Mouse (Mus musculus) intestine, embryonic 15.5 days (tissue): Measurements from ENCODE around the gene Grid2ip. TPM values are rescaled to one million over a fixed set of nuclear protein-coding genes. Genes with fewer than 3 reads are reported as not detected.
A peak's percentile ranks its signal among the peaks of the same experiment; 100 is the strongest.

Experiments used
- ATAC-seq: fragments of 200-750 bp; cut with Nextera tagmentation; 2 replicates; pipeline ENCODE4 v1.8.0; 2017; ENCODE audit warnings: moderate TSS enrichment, moderate library complexity
- H3K27ac ChIP-seq: fragments of 300-500 bp; sonication (generic); 2 replicates; pipeline ENCODE4 v1.5.1; 2015; ENCODE audit warnings: mild to moderate bottlenecking, inconsistent platforms
- H3K27me3 ChIP-seq: fragments of 300-500 bp; sonication (generic); replicated peaks from 2 replicates; pipeline ENCODE4 v1.6.1; 2015; ENCODE audit warnings: inconsistent platforms
- H3K36me3 ChIP-seq: fragments of 300-500 bp; sonication (generic); 2 replicates; pipeline ENCODE4 v1.6.1; 2015; ENCODE audit warnings: inconsistent platforms
- H3K4me1 ChIP-seq: fragments of 300-500 bp; sonication (generic); replicated peaks from 2 replicates; pipeline ENCODE4 v1.6.1; 2015; ENCODE audit warnings: inconsistent platforms
- H3K4me2 ChIP-seq: fragments of 300-500 bp; sonication (generic); replicated peaks from 2 replicates; pipeline ENCODE4 v1.6.1; 2015; ENCODE audit warnings: mild to moderate bottlenecking, inconsistent platforms
- H3K4me3 ChIP-seq: fragments of 300-500 bp; sonication (generic); replicated peaks from 2 replicates; pipeline ENCODE4 v1.5.1; 2015; ENCODE audit warnings: inconsistent platforms
- H3K9ac ChIP-seq: fragments of 300-500 bp; sonication (generic); 2 replicates; pipeline ENCODE4 v1.6.1; 2015; ENCODE audit warnings: inconsistent platforms
- H3K9me3 ChIP-seq: fragments of 300-500 bp; sonication (generic); 2 replicates; pipeline ENCODE4 v1.6.1; 2016; ENCODE audit warnings: inconsistent platforms
- WGBS: fragments of 180-500 bp; shearing (Covaris S2); methylation state at CpG from one replicate; pipeline ENCODE4 v1.1.7; 2015; 5-methylcytosine and 5-hydroxymethylcytosine counted together
- polyA plus RNA-seq: library from polyadenylated mRNA; unstranded; fragments of >200 nt; fragmentation: Nextera tagmentation; extraction: Ambion mirVana; gene quantifications from 2 replicates; pipeline ENCODE4 v1.2.1, GENCODE M21; 2015

Grid2ip gene
- polyA plus RNA-seq = 0.11 and 0.15 TPM in 2 replicates

DNA sequence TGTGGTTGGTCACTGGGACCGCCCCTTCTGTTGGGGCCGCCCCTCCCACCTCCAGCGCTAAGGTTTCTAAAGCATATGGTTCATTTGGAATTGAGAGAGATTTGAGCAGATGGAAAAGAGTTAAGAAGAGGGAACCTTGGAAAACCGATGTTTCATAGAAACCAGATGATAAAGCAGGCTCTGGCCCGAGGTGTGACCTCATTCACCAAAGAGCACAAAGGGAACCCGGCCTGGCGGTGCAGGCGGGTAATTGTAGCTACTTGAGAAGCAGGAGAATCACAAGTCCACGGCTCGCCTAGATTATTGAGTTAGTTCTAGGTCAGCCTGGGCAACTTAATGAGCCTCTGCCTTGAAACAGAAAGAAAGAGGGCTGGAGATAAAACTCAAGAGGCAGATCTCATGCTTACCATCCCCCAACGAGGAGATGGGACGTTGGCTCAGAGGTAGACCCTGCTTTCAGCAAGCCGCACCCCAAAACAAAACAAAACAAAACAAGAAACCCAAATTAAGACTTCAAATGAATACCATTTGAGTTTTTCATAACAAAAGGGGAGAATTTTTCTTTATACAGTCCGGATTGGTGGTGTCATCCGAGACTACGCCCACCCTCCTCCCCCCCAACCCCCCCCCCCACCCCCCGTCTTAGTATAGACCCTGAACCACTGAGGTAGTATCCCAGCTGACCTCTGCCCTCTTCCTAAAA is at the start of gene Grid2ip:
Gene Grid2ip (plus strand): TSS at position 653 of the 703 bp plus-strand sequence.
- Histone ChIP-seq H3K36me3 (no peaks in the 10 kb centered on the region), H3K4me3 (0 out of 2 replicates have a peak within 1 kb of the TSS, but pooled peaks have one; percentile 3), H3K9ac (0 out of 2 replicates have a peak within 1 kb of the TSS, but pooled peaks have one; percentile 21), H3K27me3 (peaks cover 18% of the 10 kb centered on the region), H3K27ac (no peak within 1 kb of the TSS), H3K4me2 (peak within 1 kb of the TSS; percentile 40; the same call in 1 of the 2 replicates), H3K9me3 (no peaks in the 10 kb centered on the region), H3K4me1 (0 out of 2 replicates have a peak, but pooled peaks cover 5% of the 10 kb centered on the region)
- WGBS = 24% methylated on average over 17 of the region's 17 CpGs
- no peak for ATAC-seq

DNA sequence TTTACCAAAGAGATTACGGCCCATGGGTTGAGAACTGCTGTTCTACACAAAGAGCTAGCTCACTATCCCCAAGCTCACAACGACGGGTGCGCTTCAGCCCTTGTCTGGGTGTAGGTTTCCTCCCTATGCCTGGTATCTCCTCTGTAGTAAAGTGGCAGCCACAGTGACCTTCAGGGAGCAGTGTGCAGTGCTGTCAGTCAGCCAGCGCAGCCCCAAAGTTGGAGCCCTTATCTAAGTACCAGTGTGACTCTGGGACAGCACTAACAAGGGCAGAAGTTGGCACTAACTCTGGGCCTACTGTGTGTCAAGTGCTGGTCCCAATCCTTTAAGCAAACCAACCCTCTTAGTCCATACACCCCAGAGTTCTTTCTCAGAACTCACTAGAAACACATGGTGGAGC is 48.3 kb upstream of the Grid2ip start:
- Histone ChIP-seq H3K27ac (no peak overlapping the region), H3K9me3 (no peaks in the 10 kb centered on the region), H3K4me1 (peaks cover 5% of the 10 kb centered on the region), H3K4me3 (no peak overlapping the region), H3K27me3 (no peaks in the 10 kb centered on the region), H3K36me3 (peaks cover 51% of the 10 kb centered on the region), H3K9ac (no peak overlapping the region), H3K4me2 (no peak overlapping the region)
- WGBS = 80% methylated on average over 5 of the region's 5 CpGs
- ATAC-seq = no peak

GRCm38 (mm10) chr5:143309916-143310315 is 47.2 kb upstream of the Grid2ip start:
- Histone ChIP-seq H3K9ac (no peak overlapping the region), H3K27me3 (no peaks in the 10 kb centered on the region), H3K27ac (no peak overlapping the region), H3K4me1 (peaks cover 9% of the 10 kb centered on the region), H3K9me3 (no peaks in the 10 kb centered on the region), H3K4me3 (no peak overlapping the region), H3K36me3 (peaks cover 51% of the 10 kb centered on the region), H3K4me2 (no peak overlapping the region)
- WGBS = 96% methylated on average over 7 of the region's 7 CpGs
- no peak for ATAC-seq

GRCm38 (mm10) chr5:143311886-143312285 is 45.3 kb upstream of the Grid2ip start:
- Histone ChIP-seq H3K36me3 (peaks cover 38% of the 10 kb centered on the region), H3K4me1 (peaks cover 9% of the 10 kb centered on the region)

GRCm38 (mm10) chr5:143314183-143314729 is 42.9 kb upstream of the Grid2ip start:
- Histone ChIP-seq H3K27ac (peak overlapping the region; percentile 84), H3K27me3 (no peaks in the 10 kb centered on the region), H3K36me3 (peaks cover 27% of the 10 kb centered on the region), H3K4me3 (peak overlapping the region; percentile 95), H3K9me3 (no peaks in the 10 kb centered on the region), H3K4me2 (peak overlapping the region; percentile 84), H3K4me1 (peaks cover 9% of the 10 kb centered on the region), H3K9ac (peak overlapping the region; percentile 96)
- 3% methylated on average over 16 of the region's 16 CpGs for WGBS
- peak; percentile 45; the same call in 1 of the 2 replicates for ATAC-seq

More at GRCm38 (mm10) chr5:143311886-143312285, 45.3 kb upstream of the Grid2ip start:
- Histone ChIP-seq H3K9ac (no peak overlapping the region), H3K9me3 (no peaks in the 10 kb centered on the region), H3K4me2 (no peak overlapping the region), H3K4me3 (no peak overlapping the region), H3K27me3 (no peaks in the 10 kb centered on the region), H3K27ac (no peak overlapping the region)
- ATAC-seq = no peak
- whole genome bisulfite sequencing = 67% methylated on average over 8 of the region's 8 CpGs

GRCm38 (mm10) chr5:143314730-143315513 is 42.2 kb upstream of the Grid2ip start, which contains the start of gene E130309D02Rik:
Gene E130309D02Rik (minus strand): TSS chr5:143315360.
- Histone ChIP-seq H3K9ac (peak within 1 kb of the TSS; percentile 96), H3K27me3 (no peaks in the 10 kb centered on the region), H3K36me3 (peaks cover 27% of the 10 kb centered on the region; the same call in 1 of the 2 replicates), H3K4me1 (peaks cover 9% of the 10 kb centered on the region), H3K27ac (peak within 1 kb of the TSS; percentile 84), H3K9me3 (no peaks in the 10 kb centered on the region), H3K4me3 (peak within 1 kb of the TSS; percentile 95), H3K4me2 (peak within 1 kb of the TSS; percentile 84)
- WGBS = under 1% methylated on average over 99 of the region's 101 CpGs
- peak; percentile 90 for ATAC-seq

GRCm38 (mm10) chr5:143315514-143315888 is 41.6 kb upstream of the Grid2ip start:
- Histone ChIP-seq H3K4me1 (peaks cover 9% of the 10 kb centered on the region), H3K27ac (no peak overlapping the region), H3K36me3 (peaks cover 23% of the 10 kb centered on the region; the same call in 1 of the 2 replicates), H3K27me3 (no peaks in the 10 kb centered on the region), H3K9ac (no peak overlapping the region), H3K4me3 (peak overlapping the region; percentile 95), H3K9me3 (no peaks in the 10 kb centered on the region), H3K4me2 (peak overlapping the region; percentile 84)
- no peak; the same call in 1 of the 2 replicates for ATAC-seq
- WGBS = 15% methylated on average over 8 of the region's 8 CpGs

DNA sequence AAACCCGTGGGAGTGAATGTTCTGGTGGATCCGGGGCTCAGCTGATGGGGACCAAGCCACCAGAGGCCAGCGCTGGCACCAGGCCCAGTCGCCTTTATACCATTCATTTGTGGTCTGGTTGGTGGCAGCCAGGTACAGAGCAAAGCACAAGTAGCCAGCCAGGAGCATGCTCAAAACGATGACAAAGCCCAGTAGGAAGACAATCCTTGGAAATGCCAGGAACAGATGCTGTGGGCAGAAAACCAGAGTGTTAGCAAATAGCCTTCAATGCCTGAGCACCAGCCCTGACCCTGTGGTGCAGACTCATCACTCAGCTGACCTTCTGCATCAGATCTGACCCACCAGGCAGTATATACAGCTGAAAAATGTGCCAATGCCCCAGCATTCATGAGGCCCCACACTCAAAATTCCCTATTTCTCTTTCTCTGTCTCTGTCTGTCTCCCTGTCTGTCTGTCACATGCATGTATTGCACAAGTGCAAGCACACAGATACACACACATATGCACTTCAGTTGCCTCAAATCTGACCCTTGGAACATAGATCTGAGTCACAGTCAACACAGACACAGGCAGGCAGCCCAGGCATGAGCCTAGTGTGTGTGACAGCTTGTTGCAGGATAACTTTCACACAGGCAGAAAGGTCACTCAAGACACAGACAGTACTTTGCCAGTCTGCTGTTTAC is 40.4 kb upstream of the Grid2ip start:
- Histone ChIP-seq H3K9ac (no peak overlapping the region), H3K4me3 (no peak overlapping the region), H3K4me1 (peaks cover 9% of the 10 kb centered on the region), H3K9me3 (no peaks in the 10 kb centered on the region), H3K36me3 (peaks cover 20% of the 10 kb centered on the region; the same call in 1 of the 2 replicates), H3K27me3 (no peaks in the 10 kb centered on the region), H3K27ac (no peak overlapping the region), H3K4me2 (no peak overlapping the region)
- WGBS = 84% methylated on average over 5 of the region's 5 CpGs
- ATAC-seq = no peak

DNA sequence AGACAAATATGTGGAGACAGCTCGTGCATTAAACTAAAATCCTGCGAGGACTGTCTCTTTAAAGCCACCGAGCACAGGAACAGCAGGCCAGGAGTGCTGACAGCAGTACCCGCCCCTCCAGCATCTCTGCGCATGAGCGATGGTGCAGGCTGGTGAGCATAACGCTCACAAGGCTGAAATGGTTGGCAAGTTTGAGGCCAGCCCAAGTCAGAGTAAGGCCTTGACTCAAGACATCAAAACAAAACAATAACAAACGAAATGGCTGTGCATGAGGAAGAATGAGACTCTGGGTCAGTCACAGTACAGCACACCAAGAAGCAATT is 39.9 kb upstream of the Grid2ip start:
- Histone ChIP-seq H3K27ac (no peak overlapping the region), H3K9ac (no peak overlapping the region), H3K4me2 (no peak overlapping the region), H3K9me3 (no peaks in the 10 kb centered on the region), H3K4me1 (peaks cover 9% of the 10 kb centered on the region), H3K36me3 (peaks cover 19% of the 10 kb centered on the region; the same call in 1 of the 2 replicates), H3K4me3 (no peak overlapping the region), H3K27me3 (no peaks in the 10 kb centered on the region)
- ATAC-seq = no peak
- WGBS = 89% methylated on average over 8 of the region's 8 CpGs

- WGBS = under 1% methylated on average over 57 of the region's 57 CpGs
- ATAC-seq = peak; percentile 87
- H3K4me1 ChIP-seq = peaks cover 13% of the 10 kb centered on the region; the same call in 1 of the 2 replicates
- no peaks in the 10 kb centered on the region for H3K27me3 ChIP-seq
- H3K9me3 ChIP-seq = no peaks in the 10 kb centered on the region
- peak within 1 kb of the TSS; percentile 59; the same call in 1 of the 2 replicates for H3K27ac ChIP-seq
- H3K36me3 ChIP-seq = peaks cover 18% of the 10 kb centered on the region
- H3K4me3 ChIP-seq = peak within 1 kb of the TSS; percentile 89
- peak within 1 kb of the TSS; percentile 91 for H3K4me2 ChIP-seq
- peak within 1 kb of the TSS; percentile 80 for H3K9ac ChIP-seq
These were observed 28.2 kb upstream of the Grid2ip start, which contains the start of gene Zdhhc4 for GRCm38 (mm10) chr5:143328690-143329495. Gene Zdhhc4 (minus strand): TSS chr5:143329256.

DNA sequence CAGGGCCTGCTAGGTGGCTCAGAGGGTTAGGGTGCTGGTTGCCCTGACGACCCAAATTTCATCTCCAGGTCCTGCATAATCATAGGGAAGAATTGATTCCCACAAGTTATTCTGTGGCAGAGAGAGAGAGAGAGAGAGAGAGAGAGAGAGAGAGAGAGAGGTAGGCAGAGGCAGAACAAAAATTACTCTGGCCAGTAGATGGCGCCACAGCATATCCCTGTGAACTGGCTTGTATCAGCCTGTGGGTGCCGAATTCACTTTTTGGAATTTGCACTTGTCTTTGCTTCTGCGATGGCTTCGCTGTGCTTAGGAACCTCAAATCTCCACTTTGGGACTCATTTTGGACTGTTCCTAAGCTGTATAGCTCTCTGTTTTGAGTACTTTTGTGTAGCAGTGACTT is 23.3 kb upstream of the Grid2ip start:
- no peak overlapping the region for H3K4me2 ChIP-seq
- H3K27me3 ChIP-seq = no peaks in the 10 kb centered on the region
- no peaks in the 10 kb centered on the region for H3K9me3 ChIP-seq
- H3K36me3 ChIP-seq = no peaks in the 10 kb centered on the region
- no peak overlapping the region for H3K9ac ChIP-seq
- WGBS = 21% methylated on average over 5 of the region's 5 CpGs
- ATAC-seq = no peak
- H3K27ac ChIP-seq = no peak overlapping the region
- H3K4me3 ChIP-seq = no peak overlapping the region
- 0 out of 2 replicates have a peak, but pooled peaks cover 5% of the 10 kb centered on the region for H3K4me1 ChIP-seq
